Mouse (Mus musculus) mouse embryonic stem cell (cell line): ENCODE results near the gene Ubtfl1.
"Not testable (repeated sequence)": the region's sequence is repeated elsewhere in the genome, so short reads cannot be mapped to it uniquely, and the experiment has no call there.

Source experiments
- in situ Hi-C, 2 experiments: fragments of 300-500 bp; cut with MboI; formaldehyde crosslinking; loops; 1 replicate in 1 of 2; 3 replicates in 1 of 2; pipeline ENCODE4 v1.14.3; 2019 to 2020; ENCODE audit warnings: low sequenced_read_pairs in 2 of 2, low pct_unique_long_range_greater_than_20kb in 1 of 2, mixed read lengths in 1 of 2; ENCODE audit not compliant: unreplicated experiment in 1 of 2

The Ubtfl1 gene

GRCm38 (mm10) chr9:18404118-18404517 is at the start of gene Ubtfl1:
Gene Ubtfl1, plus strand, starts transcription at chr9:18404418.
- in situ Hi-C loops = no loop called here

GRCm38 (mm10) chr9:18373026-18373425 is 31.2 kb upstream of the Ubtfl1 start:
- in situ Hi-C loops = not testable (repeated sequence)

GRCm38 (mm10) chr9:18385782-18386181 is 18.4 kb upstream of the Ubtfl1 start:
- in situ Hi-C loops = no loop called here

GRCm38 (mm10) chr9:18399629-18400028 is 4.6 kb upstream of the Ubtfl1 start:
- in situ Hi-C loops = no loop called here

- in situ Hi-C loops = not testable (repeated sequence)
These were observed 1.3 kb upstream of the Ubtfl1 start, which contains the start of gene Naalad2 for GRCm38 (mm10) chr9:18402895-18403294. Gene Naalad2, minus strand, starts transcription at chr9:18402995.

- in situ Hi-C loops = not testable (repeated sequence)
These were observed 8.2 kb downstream of the Ubtfl1 start for GRCm38 (mm10) chr9:18412371-18412770.

- in situ Hi-C loops = no loop called here
These were observed 26.1 kb downstream of the Ubtfl1 start, which contains the start of gene Mbd3l2 for GRCm38 (mm10) chr9:18430354-18430753. Gene Mbd3l2, plus strand, starts transcription at chr9:18430654.

GRCm38 (mm10) chr9:18431687-18432086 is 27.5 kb downstream of the Ubtfl1 start:
- in situ Hi-C loops = no loop called here

- in situ Hi-C loops = no loop called here
These were observed 52.3 kb downstream of the Ubtfl1 start for GRCm38 (mm10) chr9:18456520-18456919.
